Mouse (Mus musculus): ENCODE results near the gene Krtap11-1. TPM values are rescaled to one million over a fixed set of nuclear protein-coding genes. Genes with fewer than 3 reads are reported as not detected.

Gene Krtap11-1
- polyA plus RNA-seq, 1 experiment from 2014 or later, result not detected

DNA sequence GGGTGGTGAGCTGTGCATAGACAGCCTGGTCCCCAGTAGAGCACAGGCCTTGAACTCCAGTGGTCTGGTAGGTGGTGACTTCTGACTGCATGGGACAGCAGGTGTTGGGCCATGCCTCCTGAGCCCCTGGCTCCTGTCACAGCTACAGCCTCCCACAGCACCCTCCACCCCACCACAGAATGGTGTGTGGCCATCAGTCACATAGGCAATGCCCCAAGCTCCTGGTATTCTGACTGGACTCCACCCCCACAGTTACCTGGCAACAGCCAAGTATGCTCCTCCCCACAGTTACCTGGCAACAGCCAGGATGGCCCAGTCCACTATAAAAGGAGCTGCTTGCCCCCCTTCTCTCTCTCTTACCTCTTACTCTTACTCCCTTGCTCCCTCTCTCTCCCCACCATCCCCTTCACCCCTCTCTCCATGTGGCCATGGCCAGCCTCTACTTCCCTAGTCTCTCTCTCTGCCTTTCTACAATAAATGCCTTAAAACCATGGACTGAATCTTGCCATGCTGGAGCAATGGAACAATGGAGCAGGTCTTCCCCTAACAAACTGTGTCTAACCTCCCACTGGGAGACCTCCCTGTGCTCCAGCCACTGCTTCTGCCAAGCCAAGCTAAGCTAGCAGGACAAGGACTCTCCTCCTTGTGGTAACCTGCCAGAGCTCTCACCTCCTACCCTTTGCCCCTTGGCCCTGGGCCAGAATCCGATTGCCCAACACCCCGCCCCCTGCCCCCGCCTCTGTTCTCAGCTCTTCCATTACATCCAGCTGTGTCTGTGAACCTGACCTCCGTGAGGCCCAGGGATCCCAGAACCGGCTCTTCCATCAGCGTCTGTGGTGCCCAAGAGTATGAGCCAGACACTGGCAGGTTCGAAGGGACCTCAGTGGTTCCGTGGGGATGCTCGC, 14.9 kb upstream of the Krtap11-1 start:
- Histone ChIP-seq H3K4me3 (ENCODE audit: low read depth, low read length) (no peak overlapping the region), H3K36me3 (ENCODE audit: control insufficient read depth, insufficient read depth, low read length) (no peaks in the 10 kb centered on the region), H3K27ac (ENCODE audit: low read length) (no peak overlapping the region), H3K9me3 (ENCODE audit: control insufficient read depth, low read depth, low read length) (no peaks in the 10 kb centered on the region), H3K27me3 (ENCODE audit: control insufficient read depth, insufficient read depth, low read length) (no peaks in the 10 kb centered on the region), H3K4me1 (ENCODE audit: control insufficient read depth, insufficient read depth, low read length) (no peaks in the 10 kb centered on the region), H3K4me2 (replicated peaks; ENCODE audit: low read depth, low read length) (no peak overlapping the region), H3K9ac (replicated peaks; ENCODE audit: low read depth, low read length) (no peak overlapping the region)
- ATAC-seq (ENCODE audit: insufficient number of reproducible peaks, insufficient read depth, low FRiP score, low read depth), result no peak
- WGBS, result 60% methylated on average over 9 of the region's 9 CpGs

DNA sequence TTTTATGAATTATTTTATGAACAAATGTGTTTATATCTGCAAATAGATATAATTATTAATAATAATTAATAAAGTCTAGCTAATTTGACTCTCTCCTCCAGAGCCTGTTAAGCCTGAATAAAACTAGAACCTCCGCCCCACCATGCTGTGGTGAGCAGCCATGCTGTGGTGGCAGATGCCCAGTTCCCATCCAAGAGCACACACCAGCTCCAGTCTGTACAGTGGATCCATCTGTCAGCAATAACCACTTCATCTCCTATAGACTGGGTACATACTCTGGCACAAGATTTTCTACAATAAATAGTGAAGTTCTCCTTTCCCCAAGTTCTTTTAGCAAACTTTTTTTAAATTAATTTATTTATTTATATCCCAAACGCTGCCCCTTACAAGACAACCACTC, 10.7 kb upstream of the Krtap11-1 start:
- H3K27ac ChIP-seq (ENCODE audit: low read length), result no peak overlapping the region
- H3K27me3 ChIP-seq (ENCODE audit: control insufficient read depth, insufficient read depth, low read length), result no peaks in the 10 kb centered on the region
- no peak overlapping the region for H3K4me3 ChIP-seq (ENCODE audit: low read depth, low read length)
- H3K4me1 ChIP-seq (ENCODE audit: control insufficient read depth, insufficient read depth, low read length), result no peaks in the 10 kb centered on the region
- 89% methylated on average over 2 of the region's 2 CpGs for WGBS
- H3K9ac ChIP-seq (replicated peaks; ENCODE audit: low read depth, low read length), result no peak overlapping the region
- no peaks in the 10 kb centered on the region for H3K36me3 ChIP-seq (ENCODE audit: control insufficient read depth, insufficient read depth, low read length)
- no peak overlapping the region for H3K4me2 ChIP-seq (replicated peaks; ENCODE audit: low read depth, low read length)
- H3K9me3 ChIP-seq (ENCODE audit: control insufficient read depth, low read depth, low read length), result no peaks in the 10 kb centered on the region
- no peak for ATAC-seq (ENCODE audit: insufficient number of reproducible peaks, insufficient read depth, low FRiP score, low read depth)

DNA sequence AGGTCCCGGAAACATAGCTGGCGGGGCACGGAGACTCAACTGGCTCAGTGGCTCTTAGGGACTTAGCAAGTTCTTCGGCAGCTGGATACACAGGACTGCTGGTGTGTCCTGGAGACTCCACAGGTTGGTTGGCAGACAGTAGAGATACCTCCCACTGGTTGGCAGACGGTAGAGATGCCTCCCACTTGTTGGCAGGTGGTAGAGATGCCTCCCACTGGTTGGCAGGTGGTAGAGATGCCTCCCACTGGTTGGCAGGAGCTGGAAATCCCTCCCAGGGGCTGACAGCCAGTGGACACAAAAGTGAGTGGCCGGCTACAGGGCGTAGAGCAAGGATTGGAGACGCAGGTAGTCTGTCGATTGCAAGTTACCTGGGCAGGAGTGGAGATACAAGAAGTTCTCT, 467 bp downstream of the Krtap11-1 start:
- no peak for ATAC-seq (ENCODE audit: insufficient number of reproducible peaks, insufficient read depth, low FRiP score, low read depth)
- no peaks in the 10 kb centered on the region for H3K27me3 ChIP-seq (ENCODE audit: control insufficient read depth, insufficient read depth, low read length)
- no peak overlapping the region for H3K4me2 ChIP-seq (replicated peaks; ENCODE audit: low read depth, low read length)
- H3K36me3 ChIP-seq (ENCODE audit: control insufficient read depth, insufficient read depth, low read length), result no peaks in the 10 kb centered on the region
- H3K27ac ChIP-seq (ENCODE audit: low read length), result no peak overlapping the region
- no peak overlapping the region for H3K9ac ChIP-seq (replicated peaks; ENCODE audit: low read depth, low read length)
- no peaks in the 10 kb centered on the region for H3K4me1 ChIP-seq (ENCODE audit: control insufficient read depth, insufficient read depth, low read length)
- no peaks in the 10 kb centered on the region for H3K9me3 ChIP-seq (ENCODE audit: control insufficient read depth, low read depth, low read length)
- 89% methylated on average over 9 of the region's 9 CpGs for WGBS
- no peak overlapping the region for H3K4me3 ChIP-seq (ENCODE audit: low read depth, low read length)

DNA sequence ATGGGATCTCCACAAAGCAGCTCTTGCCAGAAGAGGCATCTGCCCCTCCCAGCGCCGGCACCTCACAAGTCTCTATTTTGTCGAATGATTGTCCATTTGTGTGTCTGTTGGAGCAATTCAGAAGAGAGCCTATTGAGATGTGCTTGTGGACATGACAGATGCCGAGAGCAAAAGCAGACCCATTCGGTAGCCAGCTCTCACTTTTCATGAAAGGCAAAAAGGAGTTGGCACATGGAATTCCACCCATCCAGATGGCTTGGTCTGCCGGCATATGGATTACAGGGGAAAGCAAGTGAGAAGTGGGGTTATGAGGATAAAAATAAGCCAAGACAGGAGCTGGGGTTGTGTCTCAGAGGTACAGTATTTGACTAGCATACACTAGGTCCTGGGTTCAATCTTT, 1.8 kb downstream of the Krtap11-1 start:
- 67% methylated on average over 6 of the region's 6 CpGs for WGBS
- H3K36me3 ChIP-seq (ENCODE audit: control insufficient read depth, insufficient read depth, low read length), result no peaks in the 10 kb centered on the region
- no peaks in the 10 kb centered on the region for H3K27me3 ChIP-seq (ENCODE audit: control insufficient read depth, insufficient read depth, low read length)
- H3K27ac ChIP-seq (ENCODE audit: low read length), result no peak overlapping the region
- ATAC-seq (ENCODE audit: insufficient number of reproducible peaks, insufficient read depth, low FRiP score, low read depth), result no peak
- H3K4me2 ChIP-seq (replicated peaks; ENCODE audit: low read depth, low read length), result no peak overlapping the region
- H3K4me3 ChIP-seq (ENCODE audit: low read depth, low read length), result no peak overlapping the region
- H3K9me3 ChIP-seq (ENCODE audit: control insufficient read depth, low read depth, low read length), result no peaks in the 10 kb centered on the region
- H3K4me1 ChIP-seq (ENCODE audit: control insufficient read depth, insufficient read depth, low read length), result no peaks in the 10 kb centered on the region
- H3K9ac ChIP-seq (replicated peaks; ENCODE audit: low read depth, low read length), result no peak overlapping the region

DNA sequence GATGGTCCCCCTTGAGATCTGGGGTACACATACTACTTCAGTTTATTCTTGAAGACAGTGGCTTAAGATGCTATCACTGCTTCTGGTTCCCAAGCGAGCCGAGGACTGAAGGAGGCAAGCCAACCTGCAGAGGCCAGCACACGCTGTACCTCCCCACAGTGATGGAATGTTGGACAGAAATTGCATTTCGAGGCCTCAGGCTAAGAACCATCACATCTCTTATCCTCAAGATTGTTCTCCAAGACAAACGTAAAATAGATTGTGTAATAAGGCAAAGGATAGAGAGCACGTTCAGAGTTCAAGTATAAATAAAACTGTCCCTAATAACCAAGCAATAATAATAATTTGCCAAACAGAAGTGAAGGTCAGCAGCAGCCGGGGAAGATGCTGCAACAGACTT, 2.8 kb downstream of the Krtap11-1 start:
- H3K9me3 ChIP-seq (ENCODE audit: control insufficient read depth, low read depth, low read length), result no peaks in the 10 kb centered on the region
- H3K9ac ChIP-seq (replicated peaks; ENCODE audit: low read depth, low read length), result no peak overlapping the region
- no peak overlapping the region for H3K4me2 ChIP-seq (replicated peaks; ENCODE audit: low read depth, low read length)
- no peak overlapping the region for H3K4me3 ChIP-seq (ENCODE audit: low read depth, low read length)
- no peaks in the 10 kb centered on the region for H3K36me3 ChIP-seq (ENCODE audit: control insufficient read depth, insufficient read depth, low read length)
- no peak for ATAC-seq (ENCODE audit: insufficient number of reproducible peaks, insufficient read depth, low FRiP score, low read depth)
- no peak overlapping the region for H3K27ac ChIP-seq (ENCODE audit: low read length)
- no peaks in the 10 kb centered on the region for H3K4me1 ChIP-seq (ENCODE audit: control insufficient read depth, insufficient read depth, low read length)
- H3K27me3 ChIP-seq (ENCODE audit: control insufficient read depth, insufficient read depth, low read length), result no peaks in the 10 kb centered on the region
- WGBS, result 79% methylated on average over 7 of the region's 7 CpGs

DNA sequence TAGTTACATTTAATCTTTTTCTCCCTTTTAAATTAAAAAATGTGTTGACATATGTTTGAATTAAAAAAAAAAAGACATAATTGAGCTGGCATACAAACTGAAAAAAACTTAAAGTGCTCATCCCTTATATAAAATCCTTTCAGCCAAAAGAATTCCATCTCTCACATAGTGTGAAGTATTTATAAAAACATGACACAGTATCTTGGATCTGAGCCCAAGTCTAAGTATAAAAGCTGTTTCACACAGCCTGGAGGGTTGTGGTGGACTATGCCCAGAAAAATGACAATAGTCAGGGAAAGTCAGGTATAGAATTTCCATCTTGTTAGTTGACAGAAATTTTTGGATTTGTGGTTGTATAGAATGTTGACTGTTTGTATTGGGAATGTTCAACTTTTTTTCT, 20.7 kb downstream of the Krtap11-1 start:
- ATAC-seq (ENCODE audit: insufficient number of reproducible peaks, insufficient read depth, low FRiP score, low read depth), result 0 out of 2 replicates have a peak, but pooled peaks have one; percentile 46
- H3K4me2 ChIP-seq (replicated peaks; ENCODE audit: low read depth, low read length), result no peak overlapping the region

DNA sequence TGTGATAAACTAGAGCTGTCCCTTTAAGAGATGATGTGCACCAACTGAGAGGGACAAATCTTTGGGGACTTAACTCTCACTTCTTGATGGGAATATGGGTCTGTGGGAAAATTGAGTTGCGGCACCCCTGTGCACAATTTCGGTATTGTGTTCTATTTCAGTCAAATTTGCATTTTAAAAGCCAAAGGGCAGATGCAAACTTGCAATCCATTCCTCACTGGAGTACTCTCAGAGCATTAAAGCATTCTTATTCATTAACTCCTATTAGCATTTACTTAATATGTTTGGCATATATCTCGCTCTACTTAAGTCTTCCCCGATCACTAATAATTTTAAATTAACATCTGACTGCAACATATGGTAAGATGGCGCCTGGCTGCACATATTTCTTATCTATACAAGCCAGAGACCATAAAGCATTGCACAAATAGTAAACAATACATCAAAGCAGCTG, 32.9 kb downstream of the Krtap11-1 start:
- H3K4me3 ChIP-seq (ENCODE audit: low read depth, low read length), result no peak overlapping the region
- H3K27ac ChIP-seq (ENCODE audit: low read length), result no peak overlapping the region
- no peak for ATAC-seq (ENCODE audit: insufficient number of reproducible peaks, insufficient read depth, low FRiP score, low read depth)
- H3K9me3 ChIP-seq (ENCODE audit: control insufficient read depth, low read depth, low read length), result no peaks in the 10 kb centered on the region
- no peak overlapping the region for H3K4me2 ChIP-seq (replicated peaks; ENCODE audit: low read depth, low read length)
- WGBS, result 80% methylated on average over 5 of the region's 5 CpGs
- H3K27me3 ChIP-seq (ENCODE audit: control insufficient read depth, insufficient read depth, low read length), result no peaks in the 10 kb centered on the region
- H3K9ac ChIP-seq (replicated peaks; ENCODE audit: low read depth, low read length), result no peak overlapping the region
- H3K36me3 ChIP-seq (ENCODE audit: control insufficient read depth, insufficient read depth, low read length), result no peaks in the 10 kb centered on the region
- no peaks in the 10 kb centered on the region for H3K4me1 ChIP-seq (ENCODE audit: control insufficient read depth, insufficient read depth, low read length)

More for the DNA sequence above, 20.7 kb downstream of the Krtap11-1 start:
- H3K4me3 ChIP-seq (ENCODE audit: low read depth, low read length), result no peak overlapping the region
- H3K27me3 ChIP-seq (ENCODE audit: control insufficient read depth, insufficient read depth, low read length), result no peaks in the 10 kb centered on the region
- H3K36me3 ChIP-seq (ENCODE audit: control insufficient read depth, insufficient read depth, low read length), result no peaks in the 10 kb centered on the region
- H3K9ac ChIP-seq (replicated peaks; ENCODE audit: low read depth, low read length), result no peak overlapping the region
- no peak overlapping the region for H3K27ac ChIP-seq (ENCODE audit: low read length)
- H3K4me1 ChIP-seq (ENCODE audit: control insufficient read depth, insufficient read depth, low read length), result no peaks in the 10 kb centered on the region
- no peaks in the 10 kb centered on the region for H3K9me3 ChIP-seq (ENCODE audit: control insufficient read depth, low read depth, low read length)

DNA sequence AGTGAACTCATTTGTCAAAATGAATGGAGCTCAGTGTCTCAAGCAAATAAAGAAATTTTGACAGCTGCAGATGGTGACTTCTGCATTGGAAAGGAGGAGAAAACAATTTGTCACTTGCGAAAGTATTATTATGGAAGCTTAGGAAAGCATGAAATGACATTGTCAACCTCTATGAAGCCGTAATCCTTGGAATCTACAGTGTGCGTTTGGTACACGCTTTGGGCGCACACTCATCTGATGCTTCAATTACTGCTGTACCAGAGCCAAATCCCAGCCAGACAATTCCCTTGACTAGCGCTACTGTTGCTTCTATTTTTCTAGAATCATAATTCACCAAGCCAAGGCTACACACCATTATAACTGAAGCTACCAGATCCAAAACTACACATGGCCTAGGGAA, 33.6 kb downstream of the Krtap11-1 start:
- no peak overlapping the region for H3K4me2 ChIP-seq (replicated peaks; ENCODE audit: low read depth, low read length)
- no peaks in the 10 kb centered on the region for H3K9me3 ChIP-seq (ENCODE audit: control insufficient read depth, low read depth, low read length)
- no peak overlapping the region for H3K9ac ChIP-seq (replicated peaks; ENCODE audit: low read depth, low read length)
- no peak overlapping the region for H3K4me3 ChIP-seq (ENCODE audit: low read depth, low read length)
- H3K36me3 ChIP-seq (ENCODE audit: control insufficient read depth, insufficient read depth, low read length), result no peaks in the 10 kb centered on the region
- WGBS, result 90% methylated on average over 6 of the region's 6 CpGs
- no peaks in the 10 kb centered on the region for H3K27me3 ChIP-seq (ENCODE audit: control insufficient read depth, insufficient read depth, low read length)
- no peaks in the 10 kb centered on the region for H3K4me1 ChIP-seq (ENCODE audit: control insufficient read depth, insufficient read depth, low read length)
- H3K27ac ChIP-seq (ENCODE audit: low read length), result no peak overlapping the region
- no peak for ATAC-seq (ENCODE audit: insufficient number of reproducible peaks, insufficient read depth, low FRiP score, low read depth)

DNA sequence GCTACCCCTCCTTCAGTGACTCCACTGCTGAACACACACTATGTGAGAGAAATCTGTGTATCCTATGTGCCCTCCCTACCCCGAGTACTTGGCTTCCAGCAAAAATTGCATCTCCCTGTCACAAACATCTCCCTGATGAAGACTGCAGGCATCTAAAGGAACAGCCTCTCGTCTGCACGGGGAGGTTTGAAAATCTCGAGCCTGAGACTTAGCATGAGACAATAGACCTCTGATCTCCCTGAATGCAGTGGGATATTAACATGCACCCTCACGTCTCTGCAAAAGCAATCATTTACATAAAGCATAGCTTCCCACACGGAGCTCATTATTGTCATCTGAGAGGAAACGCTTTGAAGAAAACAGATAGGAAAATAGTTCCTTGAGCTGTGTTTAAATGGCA, 40.4 kb downstream of the Krtap11-1 start:
- Histone ChIP-seq H3K27me3 (ENCODE audit: control insufficient read depth, insufficient read depth, low read length) (no peaks in the 10 kb centered on the region), H3K27ac (ENCODE audit: low read length) (no peak overlapping the region), H3K9ac (replicated peaks; ENCODE audit: low read depth, low read length) (no peak overlapping the region), H3K4me2 (replicated peaks; ENCODE audit: low read depth, low read length) (no peak overlapping the region), H3K9me3 (ENCODE audit: control insufficient read depth, low read depth, low read length) (no peaks in the 10 kb centered on the region), H3K4me1 (ENCODE audit: control insufficient read depth, insufficient read depth, low read length) (no peaks in the 10 kb centered on the region), H3K36me3 (ENCODE audit: control insufficient read depth, insufficient read depth, low read length) (no peaks in the 10 kb centered on the region), H3K4me3 (ENCODE audit: low read depth, low read length) (no peak overlapping the region)
- no peak for ATAC-seq (ENCODE audit: insufficient number of reproducible peaks, insufficient read depth, low FRiP score, low read depth)
- 42% methylated on average over 7 of the region's 7 CpGs for WGBS

All from stomach, embryonic 14.5 days (tissue).